Mouse (Mus musculus) olfactory bulb, adult 2 months (tissue): ENCODE measurements around the gene Ap1g2.

Experiments used
- CTCF ChIP-seq: fragments of 200-500 bp; IDR thresholded peaks from 2 replicates; pipeline ENCODE4 v1.5.1; 2012; ENCODE audit warnings: low read depth, mild to moderate bottlenecking, low read length, moderate library complexity; ENCODE audit not compliant: insufficient read depth
- POLR2A ChIP-seq: fragments of 200-500 bp; IDR thresholded peaks from 2 replicates; pipeline ENCODE4 v1.6.1; 2012; ENCODE audit warnings: mild to moderate bottlenecking, low read depth, low read length, moderate library complexity; ENCODE audit not compliant: insufficient read depth

GRCm38 (mm10) chr14:55076224-55076623, 30.2 kb downstream of the Ap1g2 start:
- no peak for TF ChIP-seq CTCF
- no peak for TF ChIP-seq POLR2A
